Mouse (Mus musculus) embryonic facial prominence, embryonic 15.5 days (tissue): Measurements from ENCODE around the gene AC134908.4. TPM values are rescaled to one million over a fixed set of nuclear protein-coding genes. Genes with fewer than 3 reads are reported as not detected.
A peak's percentile ranks its signal among the peaks of the same experiment; 100 is the strongest.

Experiments
- ATAC-seq: fragments of 200-750 bp; cut with Nextera tagmentation; 2 replicates; pipeline ENCODE4 v1.8.0; 2017; ENCODE audit warnings: low read depth, moderate TSS enrichment; ENCODE audit not compliant: insufficient number of reproducible peaks, low FRiP score, low TSS enrichment
- H3K27ac ChIP-seq: fragments of 300-500 bp; sonication (generic); replicated peaks from 2 replicates; pipeline ENCODE4 v1.5.1; 2015; ENCODE audit warnings: mild to moderate bottlenecking, inconsistent platforms
- H3K27me3 ChIP-seq: fragments of 300-500 bp; sonication (generic); 2 replicates; pipeline ENCODE4 v1.6.1; 2015; ENCODE audit warnings: inconsistent platforms
- H3K36me3 ChIP-seq: fragments of 300-500 bp; sonication (generic); 2 replicates; pipeline ENCODE4 v1.6.1; 2015; ENCODE audit warnings: mild to moderate bottlenecking, inconsistent platforms
- H3K4me1 ChIP-seq: fragments of 300-500 bp; sonication (generic); 2 replicates; pipeline ENCODE4 v1.6.1; 2015; ENCODE audit warnings: inconsistent platforms
- H3K4me2 ChIP-seq: fragments of 300-500 bp; sonication (generic); replicated peaks from 2 replicates; pipeline ENCODE4 v1.6.1; 2015; ENCODE audit warnings: mild to moderate bottlenecking, inconsistent platforms
- H3K4me3 ChIP-seq: fragments of 300-500 bp; sonication (generic); replicated peaks from 2 replicates; pipeline ENCODE4 v1.5.1; 2015; ENCODE audit warnings: mild to moderate bottlenecking, inconsistent platforms
- H3K9ac ChIP-seq: fragments of 300-500 bp; sonication (generic); 2 replicates; pipeline ENCODE4 v1.6.1; 2015; ENCODE audit warnings: inconsistent platforms
- H3K9me3 ChIP-seq: fragments of 300-500 bp; sonication (generic); replicated peaks from 2 replicates; pipeline ENCODE4 v1.6.1; 2016; ENCODE audit warnings: inconsistent platforms
- WGBS: fragments of 180-500 bp; shearing (Covaris S2); methylation state at CpG from one replicate; pipeline ENCODE4 v1.1.7; 2015; 5-methylcytosine and 5-hydroxymethylcytosine counted together
- polyA plus RNA-seq: library from polyadenylated mRNA; unstranded; fragments of >200 nt; fragmentation: Nextera tagmentation; extraction: Ambion mirVana; gene quantifications from 2 replicates; pipeline ENCODE4 v1.2.1, GENCODE M21; 2015

Gene AC134908.4
- not detected in 2 replicates for polyA plus RNA-seq

GRCm38 (mm10) chr17:25795609-25796092 lies at the start of gene AC134908.4:
TSS of gene AC134908.4 (minus strand) at chr17:25795659.
- peak within 1 kb of the TSS; percentile 89 for H3K4me2 ChIP-seq
- H3K27ac ChIP-seq: no peak within 1 kb of the TSS; the same call in 1 of the 2 replicates
- H3K36me3 ChIP-seq: 0 out of 2 replicates have a peak, but pooled peaks cover 3% of the 10 kb centered on the region
- ATAC-seq: no peak
- H3K27me3 ChIP-seq: no peaks in the 10 kb centered on the region
- 27% methylated on average over 6 of the region's 6 CpGs for WGBS
- H3K4me1 ChIP-seq: peaks cover 44% of the 10 kb centered on the region
- H3K9ac ChIP-seq: peak within 1 kb of the TSS; percentile 33
- H3K9me3 ChIP-seq: no peaks in the 10 kb centered on the region
- peak within 1 kb of the TSS; percentile 66 for H3K4me3 ChIP-seq

GRCm38 (mm10) chr17:25844396-25844901 lies 49.0 kb upstream of the AC134908.4 start, which contains the start of gene Rhot2:
TSS of gene Rhot2 (minus strand) at chr17:25844851.
- peaks cover 20% of the 10 kb centered on the region for H3K4me1 ChIP-seq
- H3K4me3 ChIP-seq: peak within 1 kb of the TSS; percentile 91
- H3K27me3 ChIP-seq: no peaks in the 10 kb centered on the region
- H3K36me3 ChIP-seq: peaks cover 59% of the 10 kb centered on the region
- peak; percentile 94 for ATAC-seq
- peak within 1 kb of the TSS; percentile 72 for H3K4me2 ChIP-seq
- H3K9me3 ChIP-seq: no peaks in the 10 kb centered on the region
- H3K27ac ChIP-seq: peak within 1 kb of the TSS; percentile 85
- WGBS: 1% methylated on average over 21 of the region's 21 CpGs
- H3K9ac ChIP-seq: peak within 1 kb of the TSS; percentile 61

GRCm38 (mm10) chr17:25843636-25844395 lies 48.4 kb upstream of the AC134908.4 start:
- Histone ChIP-seq H3K9ac (peak overlapping the region; percentile 61), H3K27ac (peak overlapping the region; percentile 85), H3K4me1 (peaks cover 20% of the 10 kb centered on the region), H3K9me3 (no peaks in the 10 kb centered on the region), H3K27me3 (no peaks in the 10 kb centered on the region), H3K4me3 (peak overlapping the region; percentile 91), H3K36me3 (peaks cover 60% of the 10 kb centered on the region), H3K4me2 (peak overlapping the region; percentile 72)
- peak; percentile 45 for ATAC-seq
- 2% methylated on average over 38 of the region's 38 CpGs for WGBS

DNA sequence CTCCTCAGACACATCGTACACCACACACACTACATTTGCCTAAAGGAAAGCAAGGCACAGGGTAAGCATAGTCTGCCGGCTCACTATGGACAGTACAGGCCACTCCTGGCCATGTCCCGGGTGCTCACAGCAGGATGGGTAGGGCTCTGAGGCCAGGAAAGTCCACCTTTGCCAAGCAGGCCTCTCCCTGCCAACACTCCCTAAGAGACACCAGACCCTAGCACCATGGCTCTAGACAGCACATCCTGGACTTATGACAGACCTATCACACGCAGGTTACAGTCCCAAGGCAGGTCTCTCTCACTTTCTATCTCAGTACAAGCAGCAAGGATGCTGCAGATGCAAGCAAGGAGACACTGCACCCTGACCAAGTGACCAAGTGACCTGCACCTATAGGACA lies 47.7 kb upstream of the AC134908.4 start:
- ATAC-seq: no peak
- H3K36me3 ChIP-seq: peaks cover 58% of the 10 kb centered on the region
- peak overlapping the region; percentile 72 for H3K4me2 ChIP-seq
- H3K9me3 ChIP-seq: no peaks in the 10 kb centered on the region
- no peaks in the 10 kb centered on the region for H3K27me3 ChIP-seq
- H3K4me1 ChIP-seq: peaks cover 20% of the 10 kb centered on the region
- H3K9ac ChIP-seq: peak overlapping the region; percentile 61; the same call in 1 of the 2 replicates
- H3K4me3 ChIP-seq: peak overlapping the region; percentile 91
- H3K27ac ChIP-seq: no peak overlapping the region
- WGBS: 86% methylated on average over 4 of the region's 4 CpGs

DNA sequence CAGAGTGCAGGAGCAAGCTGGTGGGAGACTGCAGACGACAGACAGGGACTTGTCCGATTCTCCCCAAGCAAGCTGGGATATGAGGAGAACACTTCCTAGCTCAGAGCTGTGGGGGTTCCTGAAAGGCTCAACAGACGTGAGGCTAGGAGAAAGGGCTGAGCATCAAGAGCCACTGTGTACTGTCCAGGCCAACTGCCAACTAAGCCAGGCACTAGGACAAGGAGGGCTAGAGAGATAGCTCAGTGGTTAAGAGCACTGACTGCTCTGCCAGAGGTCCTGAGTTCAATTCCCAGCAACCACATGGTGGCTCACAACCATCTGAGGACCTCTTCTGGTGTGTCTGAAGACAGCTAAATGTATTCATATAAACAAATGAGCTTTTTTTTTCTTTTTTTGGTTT lies 47.0 kb upstream of the AC134908.4 start:
- Histone ChIP-seq H3K4me1 (peaks cover 23% of the 10 kb centered on the region), H3K36me3 (peaks cover 57% of the 10 kb centered on the region), H3K4me3 (no peak overlapping the region), H3K9me3 (no peaks in the 10 kb centered on the region), H3K9ac (no peak overlapping the region), H3K4me2 (no peak overlapping the region), H3K27ac (no peak overlapping the region), H3K27me3 (no peaks in the 10 kb centered on the region)
- 83% methylated on average over 3 of the region's 3 CpGs for WGBS
- no peak for ATAC-seq

DNA sequence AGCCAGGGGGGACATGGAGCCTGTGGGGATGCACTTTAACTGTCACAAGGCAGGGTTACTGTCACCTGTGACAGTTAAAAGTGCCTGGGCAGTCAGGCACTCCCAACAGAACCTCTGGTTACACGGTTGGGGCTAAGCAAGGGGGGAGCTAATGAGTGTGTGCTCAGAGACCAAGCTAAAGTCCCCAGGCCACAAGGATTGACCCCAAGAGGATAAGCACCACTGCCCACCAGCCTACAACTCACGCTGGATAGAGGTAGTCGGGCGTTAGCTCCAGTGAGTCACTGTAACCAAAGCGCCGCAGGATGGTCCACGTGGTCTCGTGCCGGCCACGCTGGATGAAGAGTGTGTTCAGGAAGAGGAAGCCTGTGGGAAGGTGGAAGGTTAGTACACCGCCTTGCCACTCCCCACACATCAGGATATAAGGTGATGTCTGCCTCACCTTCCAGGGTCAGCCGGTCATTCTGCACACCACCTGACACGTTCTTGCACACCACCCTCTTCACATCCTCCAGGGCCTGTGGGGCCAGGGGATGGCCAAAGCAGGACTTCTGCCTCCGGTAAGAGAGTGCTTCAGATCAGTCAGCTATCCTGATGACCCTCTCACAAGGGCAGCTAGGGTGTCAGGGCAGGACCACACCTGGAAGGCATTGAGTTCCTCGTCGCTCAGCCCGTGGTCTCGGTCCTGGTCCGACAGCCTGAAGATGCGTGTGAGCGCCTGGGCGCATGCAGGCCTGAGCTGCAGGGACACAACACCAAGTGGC lies 45.8 kb upstream of the AC134908.4 start, which contains the start of gene Gm20683:
TSS of gene Gm20683 (minus strand) at position 647 of the 764 bp plus-strand sequence.
- H3K27me3 ChIP-seq: no peaks in the 10 kb centered on the region
- no peak within 1 kb of the TSS for H3K9ac ChIP-seq
- H3K9me3 ChIP-seq: no peaks in the 10 kb centered on the region
- H3K27ac ChIP-seq: no peak within 1 kb of the TSS
- peaks cover 48% of the 10 kb centered on the region for H3K36me3 ChIP-seq
- peaks cover 35% of the 10 kb centered on the region for H3K4me1 ChIP-seq
- WGBS: 94% methylated on average over 22 of the region's 22 CpGs
- ATAC-seq: no peak
- H3K4me2 ChIP-seq: no peak within 1 kb of the TSS
- no peak within 1 kb of the TSS for H3K4me3 ChIP-seq

DNA sequence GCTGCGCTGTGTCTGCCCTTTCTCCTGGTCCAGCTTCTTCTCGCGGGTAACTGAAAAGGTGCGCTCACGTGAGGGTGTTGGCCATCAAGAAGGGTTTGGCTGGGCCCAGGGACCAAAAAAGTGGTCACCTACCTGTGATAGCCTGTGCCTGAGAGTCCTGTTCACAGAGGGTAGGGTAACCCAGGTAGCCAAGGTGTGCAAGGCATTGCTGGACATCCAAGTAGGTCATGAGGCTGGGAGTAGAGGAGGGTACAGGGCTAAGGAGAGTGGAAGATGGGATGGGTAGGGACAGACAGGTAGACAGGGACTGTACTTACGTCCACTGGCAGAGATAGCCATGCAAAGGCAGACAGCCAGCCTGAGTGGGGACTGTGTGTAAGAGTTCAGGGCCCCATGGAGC lies 45.1 kb upstream of the AC134908.4 start:
- 91% methylated on average over 6 of the region's 6 CpGs for WGBS
- Histone ChIP-seq H3K9me3 (no peaks in the 10 kb centered on the region), H3K4me2 (no peak overlapping the region), H3K36me3 (peaks cover 48% of the 10 kb centered on the region), H3K4me1 (peaks cover 42% of the 10 kb centered on the region), H3K27ac (no peak overlapping the region), H3K27me3 (no peaks in the 10 kb centered on the region), H3K9ac (no peak overlapping the region), H3K4me3 (no peak overlapping the region)
- no peak for ATAC-seq

DNA sequence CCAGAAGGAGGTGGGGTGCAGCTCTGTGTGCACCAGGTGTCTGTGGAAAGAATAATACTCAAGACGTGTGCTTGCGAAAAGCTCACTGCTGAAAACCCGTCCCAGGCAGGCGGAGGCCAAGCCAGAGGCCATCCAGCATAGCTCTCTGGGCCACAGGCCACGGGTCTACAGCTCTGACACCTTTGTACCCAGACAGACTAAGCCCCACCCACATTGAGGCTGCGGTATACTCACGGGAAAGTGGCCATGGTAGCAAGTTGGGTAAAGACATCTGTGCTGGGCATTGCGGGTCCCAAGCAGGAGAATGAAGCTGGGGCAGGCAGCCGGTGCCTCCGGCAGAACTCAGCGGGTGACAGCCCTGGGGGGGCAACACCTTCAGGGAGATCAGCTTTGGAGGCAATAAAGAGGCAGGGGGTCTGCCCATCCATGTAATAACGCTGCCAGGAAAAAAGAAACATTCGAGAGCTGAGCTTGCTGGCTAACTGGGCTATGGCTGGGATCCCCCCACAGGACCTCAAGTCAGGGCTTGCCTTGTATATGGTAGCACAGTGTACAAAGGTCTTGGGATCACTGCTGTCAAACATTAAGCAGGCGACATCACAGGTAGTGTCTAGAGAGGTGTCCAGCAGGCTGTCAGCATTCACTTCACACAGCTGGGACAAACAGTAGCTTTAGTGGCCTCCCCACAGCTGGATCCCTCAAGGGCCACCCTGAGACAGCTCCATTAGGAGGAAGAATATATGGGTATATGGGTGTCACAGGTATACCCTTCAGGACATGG lies 44.2 kb upstream of the AC134908.4 start:
- no peak overlapping the region for H3K4me2 ChIP-seq
- no peaks in the 10 kb centered on the region for H3K27me3 ChIP-seq
- H3K36me3 ChIP-seq: peaks cover 51% of the 10 kb centered on the region
- peaks cover 44% of the 10 kb centered on the region for H3K4me1 ChIP-seq
- 89% methylated on average over 14 of the region's 14 CpGs for WGBS
- H3K4me3 ChIP-seq: no peak overlapping the region
- H3K9ac ChIP-seq: no peak overlapping the region
- ATAC-seq: no peak
- no peaks in the 10 kb centered on the region for H3K9me3 ChIP-seq
- H3K27ac ChIP-seq: no peak overlapping the region

GRCm38 (mm10) chr17:25838904-25839303 lies 43.4 kb upstream of the AC134908.4 start:
- no peaks in the 10 kb centered on the region for H3K27me3 ChIP-seq
- no peak for ATAC-seq
- no peak overlapping the region for H3K9ac ChIP-seq
- H3K36me3 ChIP-seq: peaks cover 51% of the 10 kb centered on the region
- H3K4me3 ChIP-seq: no peak overlapping the region
- WGBS: 82% methylated on average over 4 of the region's 4 CpGs
- H3K4me1 ChIP-seq: peaks cover 49% of the 10 kb centered on the region
- H3K4me2 ChIP-seq: no peak overlapping the region
- H3K9me3 ChIP-seq: no peaks in the 10 kb centered on the region
- no peak overlapping the region for H3K27ac ChIP-seq

GRCm38 (mm10) chr17:25837533-25837932 lies 42.1 kb upstream of the AC134908.4 start:
- peaks cover 42% of the 10 kb centered on the region for H3K4me1 ChIP-seq
- H3K4me2 ChIP-seq: peak overlapping the region; percentile 86; the same call in 1 of the 2 replicates
- no peaks in the 10 kb centered on the region for H3K27me3 ChIP-seq
- H3K9ac ChIP-seq: no peak overlapping the region
- H3K4me3 ChIP-seq: no peak overlapping the region
- no peak for ATAC-seq
- 0 out of 2 replicates have a peak overlapping the region, but pooled peaks have one; percentile 18 for H3K27ac ChIP-seq
- H3K9me3 ChIP-seq: no peaks in the 10 kb centered on the region
- H3K36me3 ChIP-seq: peaks cover 51% of the 10 kb centered on the region
- WGBS: 54% methylated on average over 3 of the region's 3 CpGs
